Mouse (Mus musculus): ENCODE data around the gene 9630041A04Rik. TPM values are rescaled to one million over a fixed set of nuclear protein-coding genes. Genes with fewer than 3 reads are reported as not detected.

Gene 9630041A04Rik
- not detected in 2 replicates for polyA plus RNA-seq (2016; fragmentation: Nextera tagmentation; extraction: Ambion mirVana)

- no peak for DNase-seq (ENCODE audit: low spot score)
- WGBS, result 74% methylated on average over 15 of the region's 15 CpGs
- Histone ChIP-seq H3K27me3 (ENCODE audit: insufficient read depth, poor library complexity, severe bottlenecking) (no peaks in the 10 kb centered on the region), H3K4me1 (peaks cover 6% of the 10 kb centered on the region; the same call in 1 of the 2 replicates), H3K4me3 (no peak within 1 kb of the TSS), H3K27ac (no peak within 1 kb of the TSS), H3K9me3 (no peaks in the 10 kb centered on the region; the same call in 1 of the 2 replicates), H3K36me3 (no peaks in the 10 kb centered on the region)
Measured at GRCm38 (mm10) chr9:101861596-101862471, at the start of gene 9630041A04Rik. Gene 9630041A04Rik, plus strand, starts transcription at chr9:101861841.

- 82% methylated on average over 7 of the region's 7 CpGs for WGBS
- DNase-seq (ENCODE audit: low spot score), result no peak
- no peak overlapping the region for H3K4me3 ChIP-seq
- no peaks in the 10 kb centered on the region for H3K9me3 ChIP-seq
- no peaks in the 10 kb centered on the region for H3K27me3 ChIP-seq (ENCODE audit: insufficient read depth, poor library complexity, severe bottlenecking)
- H3K27ac ChIP-seq, result no peak overlapping the region
- H3K4me1 ChIP-seq, result no peaks in the 10 kb centered on the region
- H3K36me3 ChIP-seq, result no peaks in the 10 kb centered on the region
Measured at GRCm38 (mm10) chr9:101823896-101824295, 37.7 kb upstream of the 9630041A04Rik start.

DNA sequence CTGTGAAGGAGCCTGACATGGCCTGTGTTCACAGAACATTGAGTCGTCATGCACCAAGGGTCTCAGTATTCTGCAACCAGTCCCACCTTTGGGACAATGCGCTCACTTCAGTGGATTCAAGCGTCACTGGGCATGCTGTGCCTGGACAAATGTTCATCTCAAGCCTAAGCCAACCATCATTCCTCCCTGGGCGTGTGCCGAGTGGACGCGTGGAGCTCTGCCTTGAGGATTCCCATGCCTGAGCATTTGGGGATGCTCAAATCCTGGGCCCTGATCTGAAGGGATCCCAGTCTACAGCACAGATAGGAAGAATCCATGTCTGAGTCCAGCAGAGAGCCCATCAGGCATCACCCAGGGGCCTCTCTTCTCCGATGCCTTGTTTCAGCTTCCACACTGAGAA, 36.0 kb upstream of the 9630041A04Rik start:
- Histone ChIP-seq H3K36me3 (no peaks in the 10 kb centered on the region), H3K9me3 (no peaks in the 10 kb centered on the region), H3K27ac (no peak overlapping the region), H3K27me3 (ENCODE audit: insufficient read depth, poor library complexity, severe bottlenecking) (no peaks in the 10 kb centered on the region), H3K4me1 (no peaks in the 10 kb centered on the region), H3K4me3 (no peak overlapping the region)
- DNase-seq (ENCODE audit: low spot score), result no peak
- 91% methylated on average over 8 of the region's 8 CpGs for WGBS

DNA sequence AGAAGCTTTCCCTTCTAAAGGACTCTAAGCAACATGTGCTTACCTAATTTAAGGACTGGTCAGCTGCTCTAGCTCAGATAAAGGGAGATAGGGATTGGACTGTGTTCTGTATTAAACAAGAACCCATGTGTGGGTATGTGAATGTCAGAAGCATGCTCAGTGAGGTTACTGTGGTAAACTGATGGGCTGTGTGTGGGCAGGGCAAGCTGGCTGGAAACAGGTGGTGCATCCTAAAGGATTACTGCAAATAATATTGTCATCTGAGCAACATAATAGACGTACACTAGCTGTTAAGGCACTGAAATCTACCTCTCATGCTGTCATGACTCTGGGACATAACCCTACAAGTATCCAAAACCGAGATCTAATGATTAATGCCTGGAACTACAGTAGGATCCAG, 28.0 kb upstream of the 9630041A04Rik start:
- WGBS, result 77% methylated on average over 2 of the region's 2 CpGs
- Histone ChIP-seq H3K4me3 (no peak overlapping the region), H3K27me3 (ENCODE audit: insufficient read depth, poor library complexity, severe bottlenecking) (no peaks in the 10 kb centered on the region; the same call in 1 of the 2 replicates), H3K4me1 (no peaks in the 10 kb centered on the region), H3K9me3 (no peaks in the 10 kb centered on the region), H3K27ac (no peak overlapping the region), H3K36me3 (no peaks in the 10 kb centered on the region)
- no peak for DNase-seq (ENCODE audit: low spot score)

DNA sequence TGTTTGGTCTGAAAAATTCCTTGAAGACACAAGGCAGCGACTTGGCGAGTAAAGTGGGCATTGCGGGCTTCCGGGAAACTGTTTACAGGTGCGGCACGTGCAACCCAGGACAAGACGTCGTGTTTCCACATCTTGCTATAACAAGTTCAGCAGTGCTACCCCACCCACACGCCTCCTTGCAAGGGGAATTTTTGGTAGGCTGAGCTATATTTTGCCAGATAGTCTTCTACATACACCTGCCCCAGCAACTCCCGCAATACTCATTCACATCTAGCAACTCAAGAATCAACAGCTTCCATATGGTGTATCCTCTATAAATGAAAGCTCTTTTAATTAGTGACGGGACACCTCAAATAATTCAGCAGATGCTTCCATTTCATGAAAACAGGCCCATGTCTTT, 20.5 kb upstream of the 9630041A04Rik start:
- 0 out of 2 replicates have a peak, but pooled peaks cover 11% of the 10 kb centered on the region for H3K4me1 ChIP-seq
- no peaks in the 10 kb centered on the region for H3K9me3 ChIP-seq
- no peak overlapping the region for H3K4me3 ChIP-seq
- H3K27ac ChIP-seq, result no peak overlapping the region
- 91% methylated on average over 11 of the region's 11 CpGs for WGBS
- H3K36me3 ChIP-seq, result no peaks in the 10 kb centered on the region
- DNase-seq (ENCODE audit: low spot score), result no peak
- H3K27me3 ChIP-seq (ENCODE audit: insufficient read depth, poor library complexity, severe bottlenecking), result no peaks in the 10 kb centered on the region

DNA sequence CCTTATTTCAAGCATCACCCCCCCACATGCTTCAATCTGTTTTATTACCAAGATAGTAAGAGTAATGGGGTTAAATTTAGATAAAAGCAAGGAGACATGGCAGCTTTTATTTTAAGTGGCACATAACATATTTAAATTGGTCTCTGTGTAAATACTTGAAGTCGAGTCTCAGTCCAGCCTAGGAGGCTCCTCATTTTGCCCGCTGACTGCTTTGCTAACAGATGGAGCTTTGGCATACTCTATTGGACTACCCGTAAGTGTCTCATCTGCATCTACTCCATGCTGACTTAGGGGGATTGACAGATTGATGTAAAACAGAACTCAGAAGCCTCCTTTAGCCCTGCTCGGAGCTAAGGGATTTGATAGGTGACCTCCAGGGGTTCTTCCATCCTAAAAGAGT, 17.7 kb upstream of the 9630041A04Rik start:
- H3K36me3 ChIP-seq, result no peaks in the 10 kb centered on the region
- H3K9me3 ChIP-seq, result no peaks in the 10 kb centered on the region
- no peak for DNase-seq (ENCODE audit: low spot score)
- no peak overlapping the region for H3K4me3 ChIP-seq
- WGBS, result 38% methylated on average over 4 of the region's 4 CpGs
- no peaks in the 10 kb centered on the region for H3K27me3 ChIP-seq (ENCODE audit: insufficient read depth, poor library complexity, severe bottlenecking)
- no peak overlapping the region for H3K27ac ChIP-seq
- H3K4me1 ChIP-seq, result 0 out of 2 replicates have a peak, but pooled peaks cover 11% of the 10 kb centered on the region

GRCm38 (mm10) chr9:101845691-101846090, 15.9 kb upstream of the 9630041A04Rik start:
- 0 out of 2 replicates have a peak, but pooled peaks cover 11% of the 10 kb centered on the region for H3K4me1 ChIP-seq
- no peak overlapping the region for H3K27ac ChIP-seq
- no peak for DNase-seq (ENCODE audit: low spot score)
- no peaks in the 10 kb centered on the region for H3K9me3 ChIP-seq
- H3K36me3 ChIP-seq, result no peaks in the 10 kb centered on the region
- WGBS, result 75% methylated on average over 6 of the region's 6 CpGs
- H3K27me3 ChIP-seq (ENCODE audit: insufficient read depth, poor library complexity, severe bottlenecking), result no peaks in the 10 kb centered on the region
- no peak overlapping the region for H3K4me3 ChIP-seq

DNA sequence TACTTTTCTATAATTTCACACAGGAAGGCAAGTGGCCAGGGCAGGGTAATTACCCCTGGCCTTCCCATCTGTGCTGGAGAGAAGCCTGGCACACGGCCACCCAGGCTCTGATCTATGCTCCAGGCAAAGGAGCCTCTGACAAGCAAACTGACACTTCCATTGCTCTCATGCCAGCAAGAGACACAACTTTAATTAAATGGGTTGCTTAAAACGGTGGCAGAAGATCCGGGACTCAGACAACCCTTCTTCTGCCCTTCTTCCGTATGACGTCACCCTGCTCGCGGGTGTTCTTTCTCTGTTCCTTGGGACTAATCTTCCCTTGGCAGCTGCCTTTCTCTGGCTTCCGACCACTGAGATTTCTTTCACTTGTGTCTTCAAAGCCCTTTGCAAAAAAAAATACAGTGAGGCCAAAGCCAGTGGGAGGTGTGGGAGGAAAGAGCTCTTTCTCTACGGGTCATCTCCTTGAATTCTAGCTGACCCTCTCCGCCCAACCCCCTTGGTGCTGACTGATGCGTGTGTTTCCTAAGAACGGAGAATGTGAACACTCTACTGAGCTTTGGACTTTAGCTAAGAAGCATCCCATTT, 932 bp downstream of the 9630041A04Rik start:
- no peaks in the 10 kb centered on the region for H3K27me3 ChIP-seq (ENCODE audit: insufficient read depth, poor library complexity, severe bottlenecking)
- H3K36me3 ChIP-seq, result no peaks in the 10 kb centered on the region
- WGBS, result 53% methylated on average over 12 of the region's 12 CpGs
- H3K27ac ChIP-seq, result no peak overlapping the region
- H3K9me3 ChIP-seq, result no peaks in the 10 kb centered on the region; the same call in 1 of the 2 replicates
- peaks cover 6% of the 10 kb centered on the region; the same call in 1 of the 2 replicates for H3K4me1 ChIP-seq
- DNase-seq (ENCODE audit: low spot score), result no peak
- H3K4me3 ChIP-seq, result no peak overlapping the region

DNA sequence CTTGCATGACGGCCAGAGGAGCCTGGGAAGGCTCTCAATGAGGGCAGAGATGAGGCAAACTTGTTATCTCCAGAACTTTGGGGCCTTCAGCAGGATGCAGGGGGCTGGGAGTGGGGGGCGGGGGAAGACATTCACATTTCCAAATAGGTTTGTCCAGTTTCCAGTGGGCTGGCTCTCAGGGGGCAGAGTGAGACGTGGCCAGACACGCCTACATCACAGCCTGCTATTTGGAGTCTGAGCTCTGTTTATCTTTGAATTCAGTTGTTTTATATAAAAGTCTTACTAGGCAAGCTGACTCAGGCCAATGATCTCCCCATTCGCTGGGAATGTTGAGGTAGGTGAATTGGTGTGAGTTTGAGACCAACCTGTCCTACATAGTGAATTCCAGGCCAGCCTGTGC, 1.5 kb downstream of the 9630041A04Rik start:
- no peak for DNase-seq (ENCODE audit: low spot score)
- Histone ChIP-seq H3K27ac (no peak overlapping the region), H3K27me3 (ENCODE audit: insufficient read depth, poor library complexity, severe bottlenecking) (no peaks in the 10 kb centered on the region), H3K36me3 (no peaks in the 10 kb centered on the region), H3K9me3 (no peaks in the 10 kb centered on the region; the same call in 1 of the 2 replicates), H3K4me1 (peaks cover 6% of the 10 kb centered on the region; the same call in 1 of the 2 replicates), H3K4me3 (no peak overlapping the region)
- 59% methylated on average over 5 of the region's 5 CpGs for WGBS

- Histone ChIP-seq H3K27me3 (ENCODE audit: insufficient read depth, poor library complexity, severe bottlenecking) (no peaks in the 10 kb centered on the region), H3K36me3 (no peaks in the 10 kb centered on the region), H3K4me1 (no peaks in the 10 kb centered on the region), H3K4me3 (no peak overlapping the region), H3K27ac (no peak overlapping the region), H3K9me3 (no peaks in the 10 kb centered on the region)
- WGBS, result 84% methylated on average over 6 of the region's 6 CpGs
- no peak for DNase-seq (ENCODE audit: low spot score)
Measured at GRCm38 (mm10) chr9:101868593-101868992, 7.0 kb downstream of the 9630041A04Rik start.

- WGBS, result 69% methylated on average over 4 of the region's 4 CpGs
Measured at GRCm38 (mm10) chr9:101870034-101870433, 8.4 kb downstream of the 9630041A04Rik start.

GRCm38 (mm10) chr9:101875306-101875705, 13.7 kb downstream of the 9630041A04Rik start:
- WGBS, result 84% methylated on average over 1 of the region's 1 CpGs
- Histone ChIP-seq H3K9me3 (no peaks in the 10 kb centered on the region), H3K4me3 (no peak overlapping the region), H3K4me1 (no peaks in the 10 kb centered on the region), H3K36me3 (no peaks in the 10 kb centered on the region), H3K27me3 (ENCODE audit: insufficient read depth, poor library complexity, severe bottlenecking) (no peaks in the 10 kb centered on the region), H3K27ac (no peak overlapping the region)
- DNase-seq (ENCODE audit: low spot score), result no peak

More at GRCm38 (mm10) chr9:101870034-101870433, 8.4 kb downstream of the 9630041A04Rik start:
- DNase-seq (ENCODE audit: low spot score), result no peak
- H3K4me1 ChIP-seq, result no peaks in the 10 kb centered on the region
- H3K9me3 ChIP-seq, result no peaks in the 10 kb centered on the region
- H3K27me3 ChIP-seq (ENCODE audit: insufficient read depth, poor library complexity, severe bottlenecking), result no peaks in the 10 kb centered on the region
- H3K36me3 ChIP-seq, result no peaks in the 10 kb centered on the region
- no peak overlapping the region for H3K4me3 ChIP-seq
- H3K27ac ChIP-seq, result no peak overlapping the region

All from heart, embryonic 10.5 days (tissue).